Mouse (Mus musculus) ES-Bruce4 (cell line): ENCODE measurements around the gene Erc2. TPM values are rescaled to one million over a fixed set of nuclear protein-coding genes. Genes with fewer than 3 reads are reported as not detected.

ENCODE experiments used
- H3K27ac ChIP-seq: 2 replicates; pipeline ENCODE4 v1.5.1; 2012; ENCODE audit warnings: low read length, inconsistent platforms; ENCODE audit not compliant: insufficient read depth
- H3K27me3 ChIP-seq: 2 replicates; pipeline ENCODE4 v1.6.1; 2012; ENCODE audit warnings: mild to moderate bottlenecking, low read length, inconsistent platforms; ENCODE audit not compliant: control insufficient read depth, poor library complexity, insufficient read depth, severe bottlenecking
- H3K36me3 ChIP-seq: 2 replicates; pipeline ENCODE4 v1.6.1; 2012; ENCODE audit warnings: inconsistent platforms, mild to moderate bottlenecking, low read length, moderate library complexity; ENCODE audit not compliant: control insufficient read depth, poor library complexity, insufficient read depth, severe bottlenecking
- H3K4me1 ChIP-seq: one replicate; pipeline ENCODE4 v1.8.1; 2011; ENCODE audit warnings: low read length; ENCODE audit not compliant: control insufficient read depth, insufficient read depth
- H3K4me3 ChIP-seq: 2 replicates; pipeline ENCODE4 v1.5.1; 2011; ENCODE audit warnings: low read depth, mild to moderate bottlenecking, low read length
- H3K9ac ChIP-seq: 2 replicates; pipeline ENCODE4 v1.6.1; 2012; ENCODE audit warnings: low read depth, mild to moderate bottlenecking, inconsistent platforms; ENCODE audit not compliant: poor library complexity, severe bottlenecking
- H3K9me3 ChIP-seq: replicated peaks from 2 replicates; pipeline ENCODE4 v1.6.1; 2012; ENCODE audit warnings: mild to moderate bottlenecking, low read length, inconsistent platforms; ENCODE audit not compliant: control insufficient read depth, poor library complexity, insufficient read depth, severe bottlenecking
- CTCF ChIP-seq: IDR thresholded peaks from one replicate; pipeline ENCODE4 v1.8.1; 2011; ENCODE audit warnings: low read depth, low read length
- EP300 ChIP-seq: IDR thresholded peaks from 2 replicates; pipeline ENCODE4 v1.6.1; 2011; ENCODE audit warnings: low read depth, low read length; ENCODE audit not compliant: insufficient read depth
- POLR2A ChIP-seq: IDR thresholded peaks from one replicate; pipeline ENCODE4 v1.8.1; 2011; ENCODE audit warnings: low read length; ENCODE audit not compliant: insufficient read depth
- polyA plus RNA-seq: library from polyadenylated mRNA; stranded (reverse); fragments of >200 nt; gene quantifications from 2 replicates; pipeline ENCODE4 v1.2.4, GENCODE M21; 2011; ENCODE audit warnings: low read depth; ENCODE audit not compliant: missing spikeins, insufficient read depth, insufficient read length

Gene Erc2
- polyA plus RNA-seq, 1 experiment: 10.0 TPM

DNA sequence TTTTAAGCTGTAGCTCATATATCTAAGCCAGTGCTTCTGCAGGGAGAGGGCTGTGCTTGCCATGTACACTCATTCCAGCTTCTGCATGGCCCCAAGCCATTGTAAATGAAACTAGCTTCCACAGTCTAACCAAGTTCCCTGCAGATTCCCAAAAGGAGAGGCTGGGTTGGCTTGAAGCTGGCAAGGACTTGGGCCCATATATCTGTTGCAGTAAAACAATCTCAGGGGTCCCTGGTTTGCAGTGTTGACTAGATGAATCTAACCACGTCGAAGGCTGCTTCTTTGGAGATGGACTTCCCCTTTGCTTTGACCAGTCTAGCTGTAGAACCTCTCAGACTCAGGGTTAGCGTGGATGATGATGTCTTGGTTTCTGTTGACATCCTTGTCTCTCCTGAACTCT lies 716.9 kb downstream of the Erc2 start:
- TF ChIP-seq POLR2A (no peak), EP300 (no peak), CTCF (no peak)
- Histone ChIP-seq H3K9me3 (no peaks in the 10 kb centered on the region), H3K4me3 (no peak overlapping the region)

GRCm38 (mm10) chr14:28349129-28349528 lies 726.9 kb downstream of the Erc2 start:
- Histone ChIP-seq H3K36me3 (no peaks in the 10 kb centered on the region), H3K27me3 (no peaks in the 10 kb centered on the region), H3K9me3 (no peaks in the 10 kb centered on the region), H3K9ac (no peak overlapping the region), H3K4me3 (no peak overlapping the region), H3K4me1 (no peaks in the 10 kb centered on the region), H3K27ac (no peak overlapping the region)
- no peak for TF ChIP-seq CTCF
- no peak for TF ChIP-seq POLR2A
- no peak for TF ChIP-seq EP300

More for the DNA sequence above, 716.9 kb downstream of the Erc2 start:
- Histone ChIP-seq H3K27me3 (no peaks in the 10 kb centered on the region), H3K27ac (no peak overlapping the region), H3K36me3 (no peaks in the 10 kb centered on the region), H3K9ac (no peak overlapping the region), H3K4me1 (no peaks in the 10 kb centered on the region)

- Histone ChIP-seq H3K9ac (no peak overlapping the region), H3K4me3 (no peak overlapping the region), H3K27ac (no peak overlapping the region), H3K9me3 (no peaks in the 10 kb centered on the region), H3K4me1 (no peaks in the 10 kb centered on the region), H3K27me3 (no peaks in the 10 kb centered on the region), H3K36me3 (no peaks in the 10 kb centered on the region)
- no peak for TF ChIP-seq CTCF
- TF ChIP-seq POLR2A: no peak
- TF ChIP-seq EP300: no peak
Observed at GRCm38 (mm10) chr14:28356031-28356430, 733.8 kb downstream of the Erc2 start.

DNA sequence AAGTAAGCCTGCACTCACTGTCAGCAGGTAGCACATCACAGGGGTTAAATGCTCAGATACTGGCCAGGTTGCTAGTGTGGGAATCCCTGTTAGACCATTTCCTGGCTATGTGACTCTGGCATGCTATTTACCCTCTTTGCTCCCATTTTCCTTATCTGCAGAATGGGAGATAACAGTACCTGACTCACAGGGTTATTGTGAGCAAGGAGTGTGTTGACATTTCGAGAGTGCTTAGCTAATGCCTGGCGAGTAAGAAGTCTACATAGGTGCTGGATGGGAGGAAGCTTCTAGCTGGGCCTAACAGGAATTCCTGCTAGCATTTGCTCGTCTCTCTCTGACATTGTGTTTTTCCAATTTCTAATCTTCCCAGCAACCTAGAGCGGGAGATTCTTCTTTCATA lies 737.3 kb downstream of the Erc2 start:
- no peak overlapping the region for H3K9ac ChIP-seq
- no peaks in the 10 kb centered on the region for H3K36me3 ChIP-seq
- no peaks in the 10 kb centered on the region for H3K9me3 ChIP-seq
- no peaks in the 10 kb centered on the region for H3K4me1 ChIP-seq
- no peak overlapping the region for H3K27ac ChIP-seq
- no peaks in the 10 kb centered on the region for H3K27me3 ChIP-seq
- TF ChIP-seq CTCF: no peak
- TF ChIP-seq EP300: no peak
- TF ChIP-seq POLR2A: no peak
- H3K4me3 ChIP-seq: no peak overlapping the region

DNA sequence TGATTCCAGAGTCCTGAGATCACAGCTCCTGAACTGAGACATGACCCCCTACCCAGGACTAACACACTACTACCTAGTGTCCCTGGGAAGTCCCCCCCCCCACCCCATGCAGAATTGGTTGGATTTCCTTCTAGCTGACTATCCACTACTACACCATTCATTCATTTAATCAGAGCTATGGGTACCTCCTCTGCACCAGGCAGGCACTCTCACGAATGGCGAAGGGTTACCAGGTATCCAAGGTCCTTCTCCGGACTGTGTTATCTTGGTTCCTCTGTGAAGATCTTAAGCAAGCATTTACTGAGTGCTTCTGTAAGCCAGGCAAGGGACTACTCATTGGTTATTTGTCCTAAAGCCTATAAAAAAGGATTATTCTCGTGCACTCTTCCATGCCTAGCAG lies 737.8 kb downstream of the Erc2 start:
- H3K27me3 ChIP-seq: no peaks in the 10 kb centered on the region
- H3K36me3 ChIP-seq: no peaks in the 10 kb centered on the region
- H3K9ac ChIP-seq: no peak overlapping the region
- no peak overlapping the region for H3K27ac ChIP-seq
- no peaks in the 10 kb centered on the region for H3K4me1 ChIP-seq
- no peak overlapping the region for H3K4me3 ChIP-seq
- H3K9me3 ChIP-seq: no peaks in the 10 kb centered on the region
- TF ChIP-seq POLR2A (no peak), EP300 (no peak), CTCF (no peak)

DNA sequence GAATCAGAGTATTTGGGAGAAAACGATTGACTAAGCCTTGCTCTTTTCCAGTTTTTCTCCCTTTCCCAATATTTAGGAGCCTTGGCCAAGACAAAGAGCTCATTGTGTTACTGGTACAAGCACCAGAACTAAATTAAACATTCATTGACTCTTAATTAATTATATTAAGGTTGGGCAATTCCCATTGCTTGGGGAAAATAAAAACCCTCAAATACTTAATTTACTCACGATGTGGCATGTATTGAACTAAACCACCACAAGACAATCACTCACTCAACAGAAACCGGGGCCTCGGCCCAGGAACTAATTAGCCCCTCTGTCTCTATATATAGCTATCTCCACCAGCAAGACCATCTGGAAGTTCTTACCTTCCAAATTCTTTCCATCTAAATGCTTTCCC lies 740.1 kb downstream of the Erc2 start:
- TF ChIP-seq EP300 (no peak), CTCF (no peak)
- Histone ChIP-seq H3K4me3 (no peak overlapping the region), H3K27me3 (no peaks in the 10 kb centered on the region), H3K9ac (no peak overlapping the region), H3K36me3 (no peaks in the 10 kb centered on the region), H3K9me3 (no peaks in the 10 kb centered on the region), H3K27ac (no peak overlapping the region), H3K4me1 (no peaks in the 10 kb centered on the region)
